ENCODE assay signal across 16 mouse cellular contexts in genomic region chr4:136238669-136239068, GRCm38 (mm10). TPM values are rescaled to one million over a fixed set of nuclear protein-coding genes. Genes with fewer than 3 reads are reported as not detected.
DNase-seq lines count a peak whose midpoint lies in the region; ATAC-seq lines count a peak whose summit lies in the region.
"Had no signal": no experiment of that assay in that cellular context is flagged by ENCODE, and none has a peak within 500 bp of the region (broad histone marks: within the 10 kb centered on the region; RNA-seq: fewer than 3 reads in every experiment).

No protein-coding gene starts in this region.

- H3K4me3 ChIP-seq in hindbrain, embryonic 12.5 days: no peak overlapping the region
- no peak overlapping the region for H3K4me3 ChIP-seq in hindbrain, embryonic 14.5 days (replicated peaks; ENCODE audit: low read length)
- H3K4me3 ChIP-seq: layer of hippocampus, adult 2 months; neural tube, embryonic 13.5 days had no signal

- no peaks in the 10 kb centered on the region for H3K9me3 ChIP-seq in hindbrain, embryonic 12.5 days (replicated peaks)
- H3K9me3 ChIP-seq in hindbrain, embryonic 14.5 days (ENCODE audit: control insufficient read depth, low read length): no peaks in the 10 kb centered on the region
- H3K9me3 ChIP-seq: neural tube, embryonic 13.5 days had no signal

- 20% methylated on average over 13 of the region's 13 CpGs for WGBS in hindbrain, embryonic 12.5 days
- 25% methylated on average over 13 of the region's 13 CpGs for WGBS in hindbrain, embryonic 14.5 days

- H3K4me1 ChIP-seq in hindbrain, embryonic 12.5 days: peaks cover 11% of the 10 kb centered on the region
- no peaks in the 10 kb centered on the region for H3K4me1 ChIP-seq in hindbrain, embryonic 14.5 days (replicated peaks; ENCODE audit: control insufficient read depth, insufficient read depth, low read length)

- H3K4me2 ChIP-seq in hindbrain, embryonic 12.5 days (replicated peaks): peak overlapping the region; percentile 19; the same call in 1 of the 2 replicates
- no peak overlapping the region for H3K4me2 ChIP-seq in hindbrain, embryonic 14.5 days (replicated peaks)
- H3K4me2 ChIP-seq: neural tube, embryonic 13.5 days had no signal

- peaks cover 11% of the 10 kb centered on the region; the same call in 1 of the 2 replicates for H3K36me3 ChIP-seq in hindbrain, embryonic 12.5 days
- H3K36me3 ChIP-seq in hindbrain, embryonic 14.5 days (replicated peaks; ENCODE audit: control insufficient read depth, insufficient read depth): no peaks in the 10 kb centered on the region

- DNase-seq in heart, adult 11 months: peak; percentile 91
- DNase-seq in heart, adult 18-20 months: no peak
- DNase-seq in hindbrain, embryonic 14.5 days (ENCODE audit: low spot score): no peak
- peak; percentile 30 for DNase-seq in thymus, postnatal 4 days
- no peak for DNase-seq in thymus, adult 18-20 months
- DNase-seq in gastrocnemius, adult 18-20 months (ENCODE audit: low spot score): no peak
- DNase-seq: adrenal gland, adult 2 months; kidney, adult 8-10 months; lung, adult 18-20 months; right cerebral cortex, postnatal 25 days; thymus, postnatal 25 days had no signal

- no peak for ATAC-seq in hindbrain, embryonic 12.5 days (ENCODE audit: low FRiP score)
- no peak for ATAC-seq in hindbrain, embryonic 14.5 days (ENCODE audit: low FRiP score)
- ATAC-seq: forebrain, embryonic 16.5 days had no signal

- no peak overlapping the region for H3K27ac ChIP-seq in hindbrain, embryonic 12.5 days
- H3K27ac ChIP-seq in hindbrain, embryonic 14.5 days: no peak overlapping the region
- H3K27ac ChIP-seq: layer of hippocampus, adult 2 months; neural tube, embryonic 13.5 days had no signal

- peaks cover 37% of the 10 kb centered on the region for H3K27me3 ChIP-seq in hindbrain, embryonic 12.5 days
- H3K27me3 ChIP-seq in hindbrain, embryonic 14.5 days (ENCODE audit: control insufficient read depth, insufficient read depth, low read length): peaks cover 13% of the 10 kb centered on the region

- no peak overlapping the region for H3K9ac ChIP-seq in hindbrain, embryonic 12.5 days
- no peak overlapping the region for H3K9ac ChIP-seq in hindbrain, embryonic 14.5 days

RNA-seq across cellular contexts. Expression of gene Tcea3, which starts 8.9 kb away (rescaled TPM):
- total RNA-seq in heart, adult 18-20 months (2021): 100 to 1,000 TPM; 126 to 148 TPM
- 5.0 and 7.2 TPM in 2 replicates for polyA plus RNA-seq in hindbrain, embryonic 12.5 days (2016; fragmentation: Nextera tagmentation; extraction: Ambion mirVana)
- polyA plus RNA-seq in hindbrain, embryonic 14.5 days (2014; fragmentation: Nextera tagmentation; extraction: Ambion mirVana): 1.2 and 2.0 TPM in 2 replicates
- 100 to 1,000 TPM; 379 to 395 TPM for total RNA-seq in gastrocnemius, adult 18-20 months (2021)
- total RNA-seq: layer of hippocampus, adult 2 months; megakaryocyte-erythroid progenitor cell, adult 5-6 weeks had no signal

RNA-seq across cellular contexts. Expression of gene Asap3, which starts 32.5 kb away (rescaled TPM):
- 1 to 10 TPM; 7.6 to 9.1 TPM for total RNA-seq in heart, adult 18-20 months (2021)
- 11.6 and 11.8 TPM in 2 replicates for polyA plus RNA-seq in hindbrain, embryonic 12.5 days (2016; fragmentation: Nextera tagmentation; extraction: Ambion mirVana)
- 4.9 TPM in 2 replicates for polyA plus RNA-seq in hindbrain, embryonic 14.5 days (2014; fragmentation: Nextera tagmentation; extraction: Ambion mirVana)
- total RNA-seq in gastrocnemius, adult 18-20 months (2021): 1 to 10 TPM; 1.4 to 1.5 TPM
- total RNA-seq: megakaryocyte-erythroid progenitor cell, adult 5-6 weeks had no signal

RNA-seq across cellular contexts. Expression of gene Zfp46, which starts 45.8 kb away (rescaled TPM):
- 10 to 100 TPM; 32.3 to 34.8 TPM for total RNA-seq in heart, adult 18-20 months (2021)
- polyA plus RNA-seq in hindbrain, embryonic 12.5 days (2016; fragmentation: Nextera tagmentation; extraction: Ambion mirVana): 42.4 and 42.6 TPM in 2 replicates
- 39.8 and 48.8 TPM in 2 replicates for polyA plus RNA-seq in hindbrain, embryonic 14.5 days (2014; fragmentation: Nextera tagmentation; extraction: Ambion mirVana)
- total RNA-seq in gastrocnemius, adult 18-20 months (2021): 10 to 100 TPM; 29.7 to 33.3 TPM

Comparison
In these comparisons a context has a peak if more than half of its experiments do, and no peak if none do; other contexts are left out.
1. DNase-seq: peak in heart, adult 11 months (single experiment) and thymus, postnatal 4 days (single experiment); none in heart, adult 18-20 months (0 of 2), hindbrain, embryonic 14.5 days (single experiment), thymus, adult 18-20 months (0 of 2) and gastrocnemius, adult 18-20 months (single experiment).